ENCODE assay signal across 9 mouse cellular contexts in genomic region chr19:53502891-53503371, GRCm38 (mm10). TPM values are rescaled to one million over a fixed set of nuclear protein-coding genes. Genes with fewer than 3 reads are reported as not detected.
DNase-seq lines count a peak whose midpoint lies in the region; ATAC-seq lines count a peak whose summit lies in the region.
"Had no signal": no experiment of that assay in that cellular context is flagged by ENCODE, and none has a peak within 500 bp of the region (broad histone marks: within the 10 kb centered on the region; RNA-seq: fewer than 3 reads in every experiment).

No protein-coding gene starts in this region.

- intact Hi-C loops in left cerebral cortex, postnatal 14 days (cut with DNase I): no loop called here

- ATAC-seq in midbrain, embryonic 14.5 days (ENCODE audit: low FRiP score, low TSS enrichment): no peak
- no peak for ATAC-seq in midbrain, embryonic 11.5 days (ENCODE audit: low FRiP score)

- peak; percentile 70 for DNase-seq in cerebellum, adult 11-12 months
- no peak for DNase-seq in cerebellum, adult 8-10 months
- DNase-seq in midbrain, embryonic 14.5 days: peak; percentile 18
- no peak for DNase-seq in midbrain, embryonic 11.5 days (ENCODE audit: low spot score, missing footprints)
- DNase-seq in left cerebral cortex, postnatal 14 days (ENCODE audit: low spot score in 2 of 2): peak; percentile 49 to 70
- DNase-seq in thymus, postnatal 14 days: peak; percentile 88
- DNase-seq in urinary bladder, postnatal 10 days (ENCODE audit: low spot score): no peak
- no peak for DNase-seq in lung, postnatal 4 days

- no peaks in the 10 kb centered on the region for H3K27me3 ChIP-seq in midbrain, embryonic 14.5 days (ENCODE audit: control insufficient read depth, insufficient read depth, low read length)
- no peaks in the 10 kb centered on the region for H3K27me3 ChIP-seq in midbrain, embryonic 11.5 days (ENCODE audit: control insufficient read depth, insufficient read depth, low read length)
- H3K27me3 ChIP-seq: limb, embryonic 13.5 days had no signal

- no peak overlapping the region for H3K27ac ChIP-seq in midbrain, embryonic 14.5 days (replicated peaks; ENCODE audit: low read depth, low read length)
- H3K27ac ChIP-seq in midbrain, embryonic 11.5 days (ENCODE audit: low read depth, low read length): no peak overlapping the region
- H3K27ac ChIP-seq: limb, embryonic 13.5 days had no signal

- no peak overlapping the region for H3K9ac ChIP-seq in midbrain, embryonic 14.5 days (replicated peaks; ENCODE audit: low read length)
- no peak overlapping the region for H3K9ac ChIP-seq in midbrain, embryonic 11.5 days (ENCODE audit: low read length)
- H3K9ac ChIP-seq: limb, embryonic 13.5 days had no signal

- no peak overlapping the region for H3K4me2 ChIP-seq in midbrain, embryonic 14.5 days (ENCODE audit: low read length)
- no peak overlapping the region for H3K4me2 ChIP-seq in midbrain, embryonic 11.5 days
- H3K4me2 ChIP-seq: limb, embryonic 13.5 days had no signal

- H3K4me3 ChIP-seq in midbrain, embryonic 14.5 days (replicated peaks; ENCODE audit: low read depth, low read length): no peak overlapping the region
- H3K4me3 ChIP-seq in midbrain, embryonic 11.5 days (ENCODE audit: low read depth, low read length): no peak overlapping the region
- H3K4me3 ChIP-seq: limb, embryonic 13.5 days had no signal

- no peaks in the 10 kb centered on the region for H3K36me3 ChIP-seq in midbrain, embryonic 14.5 days (ENCODE audit: control insufficient read depth, insufficient read depth, low read length)
- no peaks in the 10 kb centered on the region for H3K36me3 ChIP-seq in midbrain, embryonic 11.5 days (ENCODE audit: control insufficient read depth, insufficient read depth, low read length)
- H3K36me3 ChIP-seq: limb, embryonic 13.5 days had no signal

- H3K9me3 ChIP-seq in midbrain, embryonic 14.5 days (ENCODE audit: control insufficient read depth, low read length): no peaks in the 10 kb centered on the region
- no peaks in the 10 kb centered on the region for H3K9me3 ChIP-seq in midbrain, embryonic 11.5 days (ENCODE audit: control insufficient read depth, low read length)
- H3K9me3 ChIP-seq: limb, embryonic 13.5 days had no signal

- H3K4me1 ChIP-seq in midbrain, embryonic 14.5 days (ENCODE audit: control insufficient read depth, insufficient read depth, low read length): peaks cover 5% of the 10 kb centered on the region
- H3K4me1 ChIP-seq in midbrain, embryonic 11.5 days (ENCODE audit: control insufficient read depth, insufficient read depth, low read length): no peaks in the 10 kb centered on the region

- 47% methylated on average over 9 of the region's 9 CpGs for WGBS in midbrain, embryonic 14.5 days
- WGBS in midbrain, embryonic 11.5 days: 57% methylated on average over 9 of the region's 9 CpGs

RNA-seq across cellular contexts. Expression of gene Dusp5, which starts 26.0 kb away (rescaled TPM):
- 3.1 and 4.6 TPM in 2 replicates for polyA plus RNA-seq in midbrain, embryonic 14.5 days (2014; fragmentation: Nextera tagmentation; extraction: Ambion mirVana)
- polyA plus RNA-seq in midbrain, embryonic 11.5 days (2014; fragmentation: Nextera tagmentation; extraction: Ambion mirVana): 1.9 and 2.9 TPM in 2 replicates
- total RNA-seq in left cerebral cortex, postnatal 14 days (2021): 10 to 100 TPM in 1 of 2 experiments, 1 to 10 TPM in 1; 9.1 to 10.6 TPM

Comparison
In these comparisons a context has a peak if more than half of its experiments do, and no peak if none do; other contexts are left out.
1. DNase-seq: peak in cerebellum, adult 11-12 months (single experiment), midbrain, embryonic 14.5 days (single experiment), left cerebral cortex, postnatal 14 days (2 of 2) and thymus, postnatal 14 days (single experiment); none in cerebellum, adult 8-10 months (single experiment), midbrain, embryonic 11.5 days (single experiment), urinary bladder, postnatal 10 days (single experiment) and lung, postnatal 4 days (0 of 2).